Mouse (Mus musculus) lung, adult 18-20 months (tissue): Measurements from ENCODE around the gene Gm20604.

ENCODE experiments used
- DNase-seq, 2 experiments: peaks; one replicate each; pipeline ENCODE4 v3.0.0; 2022; ENCODE audit warnings: mixed read lengths in 2 of 2

The Gm20604 gene

GRCm38 (mm10) chr12:102742056-102742455 lies 16.4 kb downstream of the Gm20604 start:
- no peak for DNase-seq

DNA sequence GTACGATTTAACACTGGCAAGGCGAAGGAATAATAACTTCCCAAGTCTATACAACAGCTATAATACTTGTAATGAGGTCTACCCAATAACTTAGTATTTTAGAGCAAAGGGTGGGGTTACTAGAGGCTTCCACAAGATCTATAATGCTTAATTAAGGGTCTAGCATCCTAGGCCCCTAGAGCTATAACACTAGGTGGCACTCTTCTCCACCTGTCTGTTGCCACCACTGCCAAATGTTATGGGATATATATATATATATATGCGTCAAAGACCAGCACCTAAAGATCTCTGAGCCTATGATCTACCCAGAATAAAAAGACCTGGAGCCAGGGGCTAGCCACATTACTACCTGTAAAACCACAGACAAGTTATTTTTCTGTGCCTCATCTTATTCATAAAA lies 18.2 kb downstream of the Gm20604 start:
- no peak for DNase-seq

- DNase-seq = no peak
Measured at GRCm38 (mm10) chr12:102739096-102739495, 19.4 kb downstream of the Gm20604 start.

GRCm38 (mm10) chr12:102733381-102733780 lies 25.1 kb downstream of the Gm20604 start:
- peak; percentile 38 to 56 for DNase-seq

- DNase-seq = peak in 1 of 2 experiments; percentile 31
Measured at GRCm38 (mm10) chr12:102730798-102731619, 27.5 kb downstream of the Gm20604 start.

DNA sequence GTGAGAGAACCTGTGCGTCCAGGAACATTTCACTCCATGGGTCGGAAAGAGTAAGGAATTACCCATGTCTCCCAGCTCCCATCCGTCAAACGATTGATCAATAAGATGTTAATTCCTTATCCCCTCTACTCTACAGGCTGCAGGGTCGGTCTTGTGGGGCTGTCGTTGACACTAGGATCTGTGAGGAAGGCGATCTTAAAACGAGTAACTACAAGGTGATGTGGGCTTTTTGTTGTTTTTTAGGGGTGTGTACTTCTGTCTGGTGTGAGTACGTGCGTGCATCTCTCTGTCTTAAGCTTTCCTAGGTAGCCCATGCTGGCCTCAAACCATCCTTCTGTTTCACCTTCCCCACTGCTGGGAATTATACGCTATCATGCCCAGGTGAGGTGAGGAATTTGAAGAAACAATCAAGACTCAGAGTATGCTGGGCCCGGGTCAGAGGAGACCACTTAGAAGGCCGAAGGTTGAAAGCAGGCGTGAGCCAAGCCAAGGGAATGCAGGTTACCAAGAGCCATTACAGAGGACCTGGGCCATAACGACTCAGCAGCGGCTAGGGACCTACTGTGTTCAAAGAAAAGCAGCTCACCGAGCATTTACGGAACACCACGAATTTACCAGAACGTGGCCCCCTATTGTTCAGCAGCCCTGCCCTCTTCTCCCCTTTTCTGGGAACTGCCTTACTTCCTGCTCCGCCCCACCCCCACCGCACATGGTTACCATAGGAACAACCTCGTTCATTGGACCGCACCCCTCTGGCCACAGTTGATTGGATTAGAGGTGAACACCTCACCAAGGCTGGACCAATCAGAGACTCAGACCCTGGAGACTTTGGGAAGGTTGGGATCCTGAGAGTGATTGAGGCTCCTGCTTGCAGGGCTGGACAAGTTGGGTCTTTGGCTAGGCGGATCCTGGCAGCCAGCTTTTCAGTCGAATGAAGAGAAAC lies 28.3 kb downstream of the Gm20604 start:
- DNase-seq = peak; percentile 75 to 86

- no peak for DNase-seq
Measured at GRCm38 (mm10) chr12:102725761-102726175, 32.7 kb downstream of the Gm20604 start.

DNA sequence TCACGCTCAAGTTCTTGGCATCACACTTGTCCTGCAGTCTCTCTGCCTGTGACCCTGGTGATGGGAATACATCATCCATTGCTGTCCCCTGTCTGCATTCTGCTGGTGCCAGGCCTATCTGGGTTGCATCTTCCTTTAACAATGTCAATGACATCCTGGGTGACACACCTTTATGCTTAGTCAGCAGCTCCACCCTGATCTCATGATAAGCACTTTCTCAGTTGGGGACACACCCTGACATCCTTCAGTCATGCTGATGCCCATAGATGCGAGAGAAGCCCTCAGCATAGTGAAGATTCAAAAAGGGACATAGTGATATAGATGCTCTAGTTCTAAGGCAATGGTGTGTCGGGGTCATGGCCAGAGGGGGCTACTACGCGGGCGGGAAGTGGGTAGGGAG lies 33.3 kb downstream of the Gm20604 start:
- no peak for DNase-seq

GRCm38 (mm10) chr12:102723861-102724260 lies 34.6 kb downstream of the Gm20604 start:
- no peak for DNase-seq

DNA sequence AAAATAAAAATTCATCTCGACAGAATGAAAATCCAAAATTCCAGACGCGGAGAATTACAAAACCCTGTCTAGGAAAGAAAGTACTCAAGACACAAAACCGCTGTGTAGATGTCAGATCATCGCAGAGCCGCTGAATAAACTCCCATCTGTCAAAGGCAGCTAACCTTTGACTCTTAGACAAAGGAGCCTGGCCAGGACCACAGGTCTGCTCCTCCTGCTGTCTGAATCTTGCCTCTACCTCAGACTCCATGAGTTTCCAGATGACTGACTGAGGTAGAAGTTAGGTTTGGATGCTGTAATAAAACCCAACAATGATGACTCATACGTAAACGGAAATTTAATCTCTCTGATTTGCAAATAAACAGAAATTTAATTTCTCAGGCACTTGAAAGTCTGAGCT lies 35.5 kb downstream of the Gm20604 start:
- no peak for DNase-seq

GRCm38 (mm10) chr12:102722451-102722850 lies 36.0 kb downstream of the Gm20604 start:
- DNase-seq = no peak

DNA sequence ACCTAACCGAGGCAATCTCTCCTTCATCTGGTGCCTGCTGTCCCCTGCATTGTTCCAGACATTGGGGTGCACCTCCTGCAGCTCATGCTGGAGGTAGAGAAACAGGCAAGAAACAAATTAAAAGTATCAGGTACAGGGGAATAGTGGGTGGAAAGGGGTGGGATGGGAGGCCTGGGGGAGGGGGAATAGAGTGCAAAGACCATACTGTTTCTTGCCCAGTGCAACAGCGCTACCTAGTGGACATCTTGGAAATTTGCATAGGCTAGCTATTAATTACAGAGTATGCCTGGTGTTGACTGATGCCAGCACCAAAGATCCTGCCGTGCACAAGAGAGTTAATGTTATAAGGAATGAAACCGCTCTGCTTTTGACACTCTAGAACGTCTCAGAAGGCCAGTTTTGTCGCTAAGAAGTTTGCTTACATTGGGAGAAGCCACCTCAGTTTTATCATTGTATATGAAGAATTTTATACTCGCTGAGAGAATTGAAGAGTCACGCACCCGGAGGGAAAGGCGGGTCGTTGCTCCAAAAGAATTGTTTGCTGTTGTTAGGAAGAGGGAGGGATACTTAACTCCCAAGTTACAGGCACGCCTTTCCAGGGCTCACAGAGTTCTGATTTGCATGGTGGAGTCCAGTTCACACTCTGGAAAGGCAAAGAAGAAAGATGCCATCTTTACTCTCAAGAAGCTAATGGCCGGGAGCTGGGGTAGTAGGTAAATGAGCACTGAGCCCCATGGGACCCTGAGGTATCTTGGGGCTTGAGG lies 38.7 kb downstream of the Gm20604 start:
- DNase-seq = no peak

DNA sequence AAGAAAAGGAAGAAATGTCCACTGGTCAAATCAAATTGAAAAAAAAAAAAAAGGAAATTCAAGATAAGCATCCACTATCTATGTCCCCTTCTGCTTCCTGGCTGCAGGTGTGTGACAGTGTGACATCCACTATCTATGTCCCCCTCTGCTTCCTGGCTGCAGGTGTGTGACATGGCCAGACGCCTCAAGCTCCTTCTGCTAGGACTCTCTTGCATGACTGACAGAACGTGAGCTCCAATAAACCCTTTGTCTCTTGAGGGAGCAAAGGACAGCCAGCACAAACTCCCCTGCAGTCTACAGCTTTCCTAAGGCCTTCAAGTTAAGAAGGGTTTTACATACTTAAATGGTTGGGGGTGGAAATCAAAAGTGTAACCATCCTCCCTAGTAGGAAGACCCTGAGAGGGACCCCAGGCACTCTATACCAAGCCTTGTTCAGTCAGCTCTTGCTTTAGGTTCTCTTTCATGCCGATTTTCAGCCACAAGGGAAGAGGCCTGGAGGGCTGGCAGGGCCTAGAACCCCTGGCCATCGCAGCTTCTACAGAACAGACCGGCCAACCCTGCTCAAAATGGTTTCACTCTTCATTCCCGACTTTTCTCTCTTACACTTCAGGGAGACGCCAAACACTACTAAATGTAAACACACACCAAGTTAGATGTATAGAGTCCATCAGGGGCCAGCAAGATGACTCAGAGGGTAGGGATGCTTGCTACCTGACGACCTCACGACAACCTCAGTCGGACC lies 43.6 kb downstream of the Gm20604 start:
- DNase-seq = no peak

DNA sequence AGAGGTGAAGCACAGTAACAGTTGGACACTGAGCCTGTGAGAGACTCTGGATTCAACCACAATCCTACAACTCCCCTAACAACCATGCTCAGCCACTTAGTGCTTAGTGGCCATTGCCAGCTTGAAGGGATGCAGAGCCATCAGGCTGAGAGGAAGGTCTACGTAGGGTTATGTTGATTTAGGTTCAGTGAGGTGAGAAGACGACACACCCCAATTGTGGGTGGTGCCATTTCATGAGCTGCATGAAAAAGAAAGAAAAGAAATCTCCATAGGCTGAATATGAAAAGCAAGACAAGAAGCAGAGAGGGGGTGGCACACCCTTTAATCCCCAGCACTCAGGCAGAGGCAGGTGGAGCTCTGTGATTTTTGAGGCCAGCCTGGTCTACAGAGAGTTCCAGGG lies 44.4 kb downstream of the Gm20604 start:
- DNase-seq = no peak

- DNase-seq = no peak
Measured at GRCm38 (mm10) chr12:102713153-102713865, 45.2 kb downstream of the Gm20604 start.

- DNase-seq = no peak
Measured at GRCm38 (mm10) chr12:102710851-102711375, 47.6 kb downstream of the Gm20604 start.

- DNase-seq = no peak
Measured at GRCm38 (mm10) chr12:102709896-102710295, 48.6 kb downstream of the Gm20604 start.

DNA sequence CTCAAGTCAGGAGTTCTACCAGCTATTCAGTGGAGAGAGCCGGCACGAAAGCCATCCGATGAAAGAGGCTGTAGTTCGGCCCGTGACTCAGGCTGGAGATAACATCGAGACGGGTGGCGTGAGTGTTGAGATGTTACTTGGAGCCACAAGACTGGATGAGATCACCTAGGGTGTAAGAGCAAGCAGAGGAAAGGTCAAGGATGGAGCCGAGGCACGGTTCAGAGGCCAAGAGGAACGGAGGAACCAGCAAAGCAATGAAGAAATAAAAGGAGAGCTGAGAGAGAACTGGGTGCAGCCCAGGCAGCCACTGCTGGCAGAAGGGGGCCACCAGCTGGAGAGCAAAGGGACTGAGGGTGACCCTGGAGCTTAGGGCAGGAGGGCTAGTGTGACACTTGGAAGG lies 50.3 kb downstream of the Gm20604 start:
- no peak for DNase-seq

GRCm38 (mm10) chr12:102706833-102707463 lies 51.5 kb downstream of the Gm20604 start:
- no peak for DNase-seq

- DNase-seq = no peak
Measured at GRCm38 (mm10) chr12:102705906-102706640, 52.4 kb downstream of the Gm20604 start.
